Mouse (Mus musculus) hindbrain, embryonic 11.5 days (tissue): ENCODE results near the gene Dnaaf5. TPM values are rescaled to one million over a fixed set of nuclear protein-coding genes. Genes with fewer than 3 reads are reported as not detected.

Source experiments
- ATAC-seq: fragments of 200-750 bp; cut with Nextera tagmentation; 2 replicates; pipeline ENCODE4 v1.8.0; 2017; ENCODE audit warnings: mild to moderate bottlenecking, moderate TSS enrichment, moderate library complexity; ENCODE audit not compliant: low FRiP score
- DNase-seq: peaks from one replicate; pipeline ENCODE4 v3.0.0-alpha.2; 2015; ENCODE audit warnings: low spot score
- H3K27ac ChIP-seq: fragments of 300-500 bp; sonication (generic); 2 replicates; pipeline ENCODE4 v1.5.1; 2014; ENCODE audit warnings: mild to moderate bottlenecking, low read depth, low read length
- H3K27me3 ChIP-seq: fragments of 300-500 bp; sonication (generic); 2 replicates; pipeline ENCODE4 v1.6.1; 2014; ENCODE audit warnings: mild to moderate bottlenecking, low read length, moderate library complexity, mixed read lengths; ENCODE audit not compliant: control insufficient read depth, insufficient read depth
- H3K36me3 ChIP-seq: fragments of 300-500 bp; sonication (generic); 2 replicates; pipeline ENCODE4 v1.6.1; 2014; ENCODE audit warnings: mild to moderate bottlenecking, low read length, moderate library complexity, mixed read lengths; ENCODE audit not compliant: control insufficient read depth, insufficient read depth
- H3K4me1 ChIP-seq: fragments of 300-500 bp; sonication (generic); replicated peaks from 2 replicates; pipeline ENCODE4 v1.6.1; 2014; ENCODE audit warnings: low read length, mixed read lengths; ENCODE audit not compliant: control insufficient read depth, insufficient read depth
- H3K4me2 ChIP-seq: fragments of 300-500 bp; sonication (generic); replicated peaks from 2 replicates; pipeline ENCODE4 v1.6.1; 2014; ENCODE audit warnings: mild to moderate bottlenecking, low read depth, low read length
- H3K4me3 ChIP-seq: fragments of 300-500 bp; sonication (generic); 2 replicates; pipeline ENCODE4 v1.5.1; 2014; ENCODE audit warnings: low read depth, low read length
- H3K9ac ChIP-seq: fragments of 300-500 bp; sonication (generic); 2 replicates; pipeline ENCODE4 v1.6.1; 2014; ENCODE audit warnings: low read depth, low read length
- H3K9me3 ChIP-seq: fragments of 300-500 bp; sonication (generic); 2 replicates; pipeline ENCODE4 v1.6.1; 2016; ENCODE audit warnings: low read length; ENCODE audit not compliant: control insufficient read depth
- WGBS: fragments of 180-500 bp; shearing (Covaris S2); extraction: QIAGEN DNeasy Blood & Tissue Kit; methylation state at CpG from one replicate; pipeline ENCODE4 v1.1.7; 2014; 5-methylcytosine and 5-hydroxymethylcytosine counted together
- polyA plus RNA-seq: library from polyadenylated mRNA; unstranded; fragments of >200 nt; fragmentation: Nextera tagmentation; extraction: Ambion mirVana; gene quantifications from 2 replicates; pipeline ENCODE4 v1.2.1, GENCODE M21; 2014

The Dnaaf5 gene
- 5.3 and 7.2 TPM in 2 replicates for polyA plus RNA-seq

DNA sequence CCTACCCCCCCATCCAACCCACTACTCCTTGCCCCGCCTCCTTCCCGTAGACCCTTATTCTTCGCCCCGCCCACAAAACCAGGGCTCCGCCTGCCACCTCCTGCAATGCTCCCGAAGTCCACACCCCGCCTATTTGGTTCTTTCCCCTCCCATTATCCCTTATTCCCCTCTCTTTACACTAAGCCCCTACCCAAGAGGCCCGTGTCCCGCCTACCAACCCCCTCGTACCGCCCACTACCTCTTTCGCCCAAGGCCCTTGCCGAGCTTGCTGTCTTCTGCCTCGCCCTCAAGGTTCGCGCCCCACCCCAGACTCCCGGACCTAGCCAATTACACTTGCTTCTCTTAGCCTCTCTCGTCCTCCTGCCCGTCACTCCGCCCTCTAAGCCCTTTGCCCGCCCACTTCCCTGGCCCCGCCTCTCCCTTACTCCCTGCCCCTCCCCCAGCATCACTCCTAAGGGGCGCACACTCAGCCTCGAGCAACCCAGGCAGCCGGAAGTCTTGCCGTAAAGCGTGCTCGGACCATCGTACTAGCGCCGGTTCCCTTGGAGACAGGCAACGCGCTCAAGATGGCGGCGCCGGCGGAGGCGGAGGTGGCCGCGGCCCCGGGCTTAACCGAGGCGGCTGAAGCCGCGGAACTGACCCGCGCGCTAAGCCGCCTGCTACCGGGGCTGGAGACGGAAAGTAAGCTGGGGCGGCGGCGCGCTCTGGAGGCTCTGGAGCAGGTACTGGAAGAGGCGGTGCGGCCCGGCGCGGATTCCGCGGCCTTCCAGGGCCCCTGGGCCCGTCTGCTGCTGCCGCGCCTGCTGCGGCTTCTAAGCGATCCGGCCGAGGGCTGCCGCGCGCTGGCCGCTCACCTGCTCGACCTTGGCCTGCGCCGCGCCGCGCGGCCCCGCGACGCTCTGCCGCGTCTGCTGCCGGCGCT lies at the start of gene Dnaaf5, which contains the start of gene Prkar1b:
Gene Dnaaf5, plus strand, starts transcription at position 543 of the 922 bp plus-strand sequence.
Gene Prkar1b, minus strand, starts transcription at position 321 of the 922 bp plus-strand sequence.
- Histone ChIP-seq H3K9ac (peak within 1 kb of the TSS; percentile 75), H3K27me3 (no peaks in the 10 kb centered on the region), H3K27ac (peak within 1 kb of the TSS; percentile 34; the same call in 1 of the 2 replicates), H3K4me2 (peak within 1 kb of the TSS; percentile 96), H3K4me1 (peaks cover 3% of the 10 kb centered on the region; the same call in 1 of the 2 replicates), H3K36me3 (peaks cover 3% of the 10 kb centered on the region; the same call in 1 of the 2 replicates), H3K4me3 (peak within 1 kb of the TSS; percentile 89), H3K9me3 (no peaks in the 10 kb centered on the region)
- peak; percentile 99 for DNase-seq
- under 1% methylated on average over 77 of the region's 87 CpGs for WGBS
- peak; percentile 98 for ATAC-seq

DNA sequence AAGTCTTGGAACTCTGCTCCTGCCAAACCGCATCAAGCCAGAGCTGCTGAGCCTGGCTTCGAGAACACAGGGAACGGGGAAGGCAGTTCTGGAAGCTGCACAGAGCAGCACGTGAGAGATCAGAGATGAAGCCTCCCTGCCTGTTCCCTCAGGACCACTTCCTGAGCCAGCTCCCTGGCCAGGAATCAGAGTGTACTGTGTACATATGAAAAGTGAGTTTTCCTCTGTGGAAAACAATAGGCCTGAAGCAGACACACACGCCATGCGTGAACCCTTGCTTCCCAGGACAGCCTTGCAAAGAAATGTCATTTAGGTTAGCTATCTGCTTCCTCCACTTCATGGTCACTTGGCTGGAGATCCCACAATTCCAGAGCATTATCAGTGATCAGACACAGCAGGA lies 48.2 kb upstream of the Dnaaf5 start:
- Histone ChIP-seq H3K9me3 (no peaks in the 10 kb centered on the region), H3K9ac (no peak overlapping the region), H3K27me3 (no peaks in the 10 kb centered on the region), H3K36me3 (no peaks in the 10 kb centered on the region), H3K4me2 (no peak overlapping the region), H3K4me3 (no peak overlapping the region), H3K4me1 (no peaks in the 10 kb centered on the region), H3K27ac (no peak overlapping the region)
- ATAC-seq (no peak), DNase-seq (no peak)
- 83% methylated on average over 6 of the region's 6 CpGs for WGBS

DNA sequence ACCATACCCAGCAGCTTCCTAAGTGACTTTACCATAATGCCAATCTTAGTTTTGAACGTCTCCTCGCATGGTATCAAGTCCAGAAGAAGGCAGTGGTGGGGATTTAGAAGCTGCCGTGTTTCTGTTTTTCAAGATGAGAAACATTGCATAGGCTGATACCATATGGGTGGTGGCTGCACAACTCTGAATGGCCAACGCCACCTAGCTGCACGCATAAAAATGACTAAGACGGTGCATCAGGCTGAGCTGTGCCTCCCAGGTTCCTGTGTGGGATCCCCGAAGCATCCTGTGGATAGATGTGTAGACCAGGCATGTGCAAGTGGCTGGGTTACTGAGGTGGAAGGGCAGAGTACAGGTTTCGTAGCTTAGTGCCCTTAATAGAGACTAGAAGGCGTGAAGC lies 42.2 kb upstream of the Dnaaf5 start:
- no peak for ATAC-seq
- Histone ChIP-seq H3K4me3 (no peak overlapping the region), H3K4me2 (no peak overlapping the region), H3K36me3 (no peaks in the 10 kb centered on the region), H3K4me1 (no peaks in the 10 kb centered on the region), H3K27ac (no peak overlapping the region), H3K9me3 (no peaks in the 10 kb centered on the region), H3K27me3 (no peaks in the 10 kb centered on the region), H3K9ac (no peak overlapping the region)
- 80% methylated on average over 9 of the region's 9 CpGs for WGBS
- DNase-seq, result no peak

DNA sequence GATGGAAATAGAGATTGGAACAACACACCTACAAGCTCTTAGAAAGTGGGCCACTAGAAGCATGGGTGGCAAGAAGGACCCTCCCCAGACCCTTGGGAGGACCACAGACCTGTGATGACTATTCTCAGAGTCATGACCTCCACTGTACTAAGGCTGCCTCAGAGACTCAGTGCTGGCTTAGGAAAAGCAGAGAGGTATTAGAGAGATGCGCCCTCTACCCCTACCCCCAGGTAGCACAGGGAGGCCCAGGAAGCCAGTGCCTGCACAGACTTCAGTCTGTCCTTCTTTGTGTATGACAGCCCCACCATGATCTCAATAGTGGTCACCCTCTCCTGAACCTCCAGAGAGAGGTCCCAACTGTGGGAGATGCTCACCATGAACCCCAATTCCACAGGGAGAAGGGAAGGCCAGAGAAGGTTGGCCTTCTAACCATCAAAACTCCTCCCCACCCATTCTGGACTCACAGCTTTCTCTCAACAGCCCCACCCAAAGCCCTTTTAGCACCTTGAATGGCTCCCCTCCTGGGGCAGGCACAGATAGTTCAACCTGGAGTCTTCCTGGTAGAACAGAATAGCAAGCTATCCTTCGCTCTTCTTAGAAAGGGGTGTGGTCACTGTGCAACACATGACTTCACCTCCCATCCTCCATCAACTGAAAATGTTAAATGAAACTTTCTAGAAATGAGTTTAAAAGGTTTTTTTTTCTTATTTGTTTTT lies 39.7 kb upstream of the Dnaaf5 start:
- no peak for ATAC-seq
- no peak overlapping the region for H3K4me2 ChIP-seq
- whole genome bisulfite sequencing, result 83% methylated on average over 2 of the region's 2 CpGs
- H3K9ac ChIP-seq, result no peak overlapping the region
- H3K27ac ChIP-seq, result no peak overlapping the region
- H3K9me3 ChIP-seq, result no peaks in the 10 kb centered on the region
- DNase-seq, result no peak
- H3K27me3 ChIP-seq, result no peaks in the 10 kb centered on the region
- H3K4me1 ChIP-seq, result no peaks in the 10 kb centered on the region
- no peak overlapping the region for H3K4me3 ChIP-seq
- H3K36me3 ChIP-seq, result no peaks in the 10 kb centered on the region

DNA sequence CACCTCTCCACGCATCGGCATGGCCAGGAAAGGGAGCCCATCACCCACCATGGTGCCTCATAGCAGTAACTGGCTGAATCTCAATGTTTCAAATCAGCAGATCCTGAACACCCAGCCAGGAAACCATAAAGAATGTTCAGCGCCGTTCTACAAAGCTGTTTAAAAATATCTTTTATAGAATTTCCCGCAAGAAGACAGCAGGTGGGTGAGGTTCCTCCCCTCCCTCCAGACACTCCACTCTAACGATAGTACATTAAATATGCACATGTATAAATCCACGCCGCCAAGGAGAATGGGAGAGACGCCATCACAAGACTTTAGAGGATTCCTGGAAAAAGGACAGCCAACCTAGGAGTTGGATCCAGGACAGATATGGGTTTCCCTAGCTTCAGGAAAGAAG lies 38.0 kb upstream of the Dnaaf5 start:
- H3K4me2 ChIP-seq, result no peak overlapping the region
- DNase-seq, result no peak
- H3K9ac ChIP-seq, result no peak overlapping the region
- ATAC-seq, result no peak
- H3K4me1 ChIP-seq, result no peaks in the 10 kb centered on the region
- no peaks in the 10 kb centered on the region for H3K27me3 ChIP-seq
- no peaks in the 10 kb centered on the region for H3K36me3 ChIP-seq
- H3K27ac ChIP-seq, result no peak overlapping the region
- no peak overlapping the region for H3K4me3 ChIP-seq
- no peaks in the 10 kb centered on the region for H3K9me3 ChIP-seq
- 91% methylated on average over 9 of the region's 9 CpGs for WGBS

DNA sequence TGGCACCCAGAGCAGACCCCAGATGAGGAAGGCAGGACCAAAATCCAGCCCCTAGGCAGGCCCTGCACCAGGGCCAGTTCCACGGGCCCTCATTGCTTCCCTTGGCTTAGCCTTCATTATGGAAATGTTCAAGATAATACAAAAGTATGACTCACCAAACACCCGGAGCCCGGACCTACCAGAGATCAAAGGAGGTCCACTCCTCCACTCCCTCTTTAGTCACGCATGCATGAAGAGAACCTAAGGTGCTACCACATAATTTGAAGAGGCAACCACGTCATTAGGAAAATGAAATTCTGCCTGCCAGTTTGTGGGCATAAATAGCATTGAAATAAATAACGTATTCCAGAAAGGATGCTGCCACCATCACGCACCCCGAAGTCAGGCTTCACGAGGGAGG lies 37.6 kb upstream of the Dnaaf5 start:
- Histone ChIP-seq H3K9me3 (no peaks in the 10 kb centered on the region), H3K4me3 (no peak overlapping the region), H3K9ac (no peak overlapping the region), H3K36me3 (no peaks in the 10 kb centered on the region), H3K4me2 (no peak overlapping the region), H3K27ac (no peak overlapping the region), H3K27me3 (no peaks in the 10 kb centered on the region), H3K4me1 (no peaks in the 10 kb centered on the region)
- WGBS, result 87% methylated on average over 9 of the region's 9 CpGs
- ATAC-seq (no peak), DNase-seq (no peak)

DNA sequence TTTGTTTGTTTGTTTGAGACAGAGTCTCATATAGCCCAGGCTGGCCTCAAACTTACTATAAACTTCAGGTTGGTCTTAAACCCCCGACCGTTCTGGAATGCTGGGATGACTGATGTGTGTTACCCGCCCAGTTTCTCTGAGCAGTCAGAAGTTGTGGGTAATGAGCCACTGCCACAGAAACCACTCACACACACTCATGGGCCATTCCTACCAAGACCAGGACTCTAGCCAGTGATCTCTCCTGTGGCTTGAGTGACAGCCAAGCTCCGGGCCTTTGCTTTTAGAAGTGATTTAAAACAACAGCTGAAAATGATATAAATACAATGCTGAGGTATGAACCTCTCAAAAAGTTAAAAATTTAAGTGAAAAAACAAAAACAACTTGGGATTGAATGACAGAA lies 35.1 kb upstream of the Dnaaf5 start:
- no peaks in the 10 kb centered on the region for H3K27me3 ChIP-seq
- no peak overlapping the region for H3K4me3 ChIP-seq
- no peaks in the 10 kb centered on the region for H3K9me3 ChIP-seq
- H3K4me2 ChIP-seq, result no peak overlapping the region
- no peaks in the 10 kb centered on the region for H3K36me3 ChIP-seq
- no peaks in the 10 kb centered on the region for H3K4me1 ChIP-seq
- no peak for ATAC-seq
- 85% methylated on average over 4 of the region's 4 CpGs for WGBS
- H3K9ac ChIP-seq, result no peak overlapping the region
- no peak overlapping the region for H3K27ac ChIP-seq
- no peak for DNase-seq

DNA sequence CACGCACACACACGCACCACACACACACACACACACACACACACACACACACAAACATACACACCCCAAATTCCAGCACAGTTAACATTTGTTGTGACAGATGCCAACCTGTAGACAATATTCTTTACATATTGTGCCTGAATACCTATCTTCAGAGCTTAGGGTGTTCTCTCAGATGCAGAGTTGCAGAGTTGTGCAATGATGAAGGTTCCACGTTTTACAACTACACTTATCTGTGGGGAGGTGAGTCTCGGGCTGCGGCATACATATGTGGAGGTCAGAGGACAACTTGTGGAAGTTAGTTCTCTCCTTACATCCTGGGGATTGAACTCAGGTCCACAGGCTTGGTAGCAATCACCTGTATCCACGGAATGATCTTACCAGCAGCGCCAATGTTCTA lies 34.5 kb upstream of the Dnaaf5 start:
- ATAC-seq (no peak), DNase-seq (no peak)

More for the DNA sequence above, 34.5 kb upstream of the Dnaaf5 start:
- no peaks in the 10 kb centered on the region for H3K9me3 ChIP-seq
- 93% methylated on average over 7 of the region's 7 CpGs for WGBS
- H3K27me3 ChIP-seq, result no peaks in the 10 kb centered on the region
- no peak overlapping the region for H3K4me3 ChIP-seq
- H3K9ac ChIP-seq, result no peak overlapping the region
- no peak overlapping the region for H3K27ac ChIP-seq
- H3K4me2 ChIP-seq, result no peak overlapping the region
- H3K4me1 ChIP-seq, result no peaks in the 10 kb centered on the region
- H3K36me3 ChIP-seq, result no peaks in the 10 kb centered on the region
